Mouse (Mus musculus): Measurements from ENCODE around the gene Reep6.

Reep6 gene

DNA sequence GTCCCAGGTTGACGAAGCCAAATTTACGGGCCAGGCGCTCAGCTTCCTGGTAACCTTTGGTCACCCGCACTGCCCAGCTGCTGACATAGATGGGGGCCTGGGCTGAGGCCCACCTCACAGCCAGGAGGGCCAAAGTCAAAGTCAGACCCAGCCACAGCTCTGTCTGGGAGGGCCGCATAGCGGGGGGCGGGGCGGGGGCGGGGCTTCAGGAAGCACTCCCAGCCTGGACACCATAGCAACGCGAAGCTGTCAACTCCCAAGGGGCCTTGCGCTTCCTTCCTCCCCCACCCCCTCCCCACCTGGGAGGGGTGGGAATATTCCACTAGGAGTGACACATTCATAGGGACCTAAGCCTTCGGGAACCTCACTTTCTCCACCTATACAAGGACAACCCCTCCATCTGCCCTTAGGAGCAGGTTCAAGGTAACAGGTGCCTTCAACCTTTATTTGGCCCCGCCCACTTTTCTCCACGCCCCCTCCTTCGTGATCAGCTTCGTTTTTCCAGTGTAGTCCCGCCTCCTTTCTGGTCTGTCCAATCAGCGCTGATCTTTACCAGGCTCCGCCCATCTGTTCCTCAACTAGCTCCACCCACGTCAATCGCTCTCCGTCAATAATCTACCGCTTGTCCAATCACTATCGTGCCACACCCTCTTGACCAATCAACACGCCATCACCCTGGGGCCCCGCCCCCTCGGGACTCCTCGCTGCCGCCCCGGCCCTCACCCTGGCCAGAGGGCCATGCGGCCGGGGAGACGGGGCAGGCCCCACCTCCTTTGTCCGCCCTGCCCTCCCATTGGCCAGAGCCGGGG, at the start of gene Reep6, which contains the start of gene Pcsk4:
Gene Reep6, plus strand, starts transcription at position 681 of the 809 bp plus-strand sequence.
Gene Pcsk4, minus strand, starts transcription at position 226 of the 809 bp plus-strand sequence.
- peak; percentile 97 to 98 for DNase-seq (ENCODE audit: low spot score in 2 of 2)

DNA sequence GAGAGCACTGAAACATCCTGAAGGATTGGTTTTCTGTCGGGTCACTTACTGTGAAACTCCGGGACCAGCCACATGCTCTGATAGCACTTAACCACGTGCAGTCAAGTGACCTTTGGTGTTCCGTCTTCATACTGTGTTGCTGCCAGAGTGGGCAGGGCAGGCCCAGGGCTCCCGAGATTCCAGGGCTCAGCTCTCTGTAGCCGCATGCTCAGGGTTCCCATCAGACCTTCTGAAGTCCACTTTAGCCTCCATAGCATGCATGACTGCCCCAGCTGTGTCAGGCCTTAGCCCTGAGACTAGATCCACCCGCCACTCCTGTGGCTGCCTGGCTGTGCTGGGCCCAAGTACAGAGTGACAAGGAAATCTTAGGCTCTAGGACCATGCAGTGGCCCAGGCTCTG, 48.4 kb upstream of the Reep6 start:
- no peak for DNase-seq (ENCODE audit: low spot score in 2 of 2)

DNA sequence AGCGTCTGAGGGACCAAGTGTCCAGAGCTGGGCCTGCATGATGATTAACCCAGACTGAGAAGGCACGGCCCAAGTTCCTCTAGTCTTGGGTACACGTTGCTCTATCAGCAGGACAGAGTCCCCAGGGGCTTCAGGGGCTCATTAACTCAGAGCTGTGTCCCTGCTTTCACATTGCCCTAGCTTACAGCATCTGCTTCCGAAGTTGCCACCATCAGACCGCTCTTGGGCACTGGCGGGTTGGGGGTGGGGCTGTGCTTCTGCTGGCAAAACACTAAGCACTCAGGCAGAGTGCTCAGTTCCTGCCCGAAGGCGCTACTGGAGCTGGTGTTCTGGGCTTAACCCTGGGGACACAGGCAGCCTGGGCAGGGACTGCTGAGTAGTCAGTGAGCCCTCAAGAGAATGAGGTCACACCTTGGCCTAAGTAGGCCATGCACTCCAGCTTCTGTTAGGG, 47.8 kb upstream of the Reep6 start:
- no peak for DNase-seq (ENCODE audit: low spot score in 2 of 2)

DNA sequence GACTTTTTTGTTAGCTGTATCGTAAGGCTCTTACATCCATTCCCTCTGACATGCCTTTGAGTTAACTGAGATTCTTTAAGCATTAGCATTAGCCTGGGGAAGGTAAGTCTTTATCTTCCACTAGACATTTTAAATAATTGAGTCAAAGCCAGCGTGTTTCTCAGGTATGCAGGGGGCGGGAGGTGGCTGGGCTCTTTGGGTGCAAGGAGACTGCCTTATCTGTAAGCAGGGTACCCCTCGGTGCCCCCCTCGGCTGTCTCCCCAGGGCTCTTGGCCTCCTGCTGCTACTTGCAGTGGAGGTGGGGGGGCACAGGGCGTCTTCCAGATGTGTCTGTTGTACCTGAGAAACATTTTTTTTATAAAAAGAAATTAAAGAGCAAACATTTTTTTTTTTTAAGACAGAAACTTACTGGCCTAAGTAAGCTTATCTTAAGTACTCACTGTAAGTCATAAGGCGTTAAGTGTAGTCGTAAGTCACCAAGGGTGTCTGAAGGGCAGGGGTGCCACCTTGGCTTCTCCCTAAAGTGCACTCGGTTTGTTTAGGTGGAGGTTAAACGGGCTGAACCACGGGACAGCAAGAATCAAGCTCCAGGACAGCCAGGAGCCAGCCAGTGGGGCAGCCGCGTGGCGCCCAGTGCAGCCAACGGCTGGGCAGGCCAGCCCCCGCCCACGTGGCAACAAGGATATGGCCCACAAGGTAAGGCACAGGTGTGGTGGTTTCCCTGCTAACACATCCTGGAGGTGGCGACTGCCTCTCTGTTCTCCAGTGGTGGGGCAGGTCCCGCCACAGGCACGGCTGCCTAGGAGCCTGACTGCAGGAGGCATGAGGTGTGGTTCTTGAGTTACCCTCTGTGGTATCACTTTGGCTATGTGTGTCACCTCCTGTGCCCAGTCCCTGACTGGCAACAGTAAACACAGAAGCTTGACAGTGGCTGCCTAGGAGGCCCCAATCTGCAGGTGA, 47.0 kb upstream of the Reep6 start:
- DNase-seq (ENCODE audit: low spot score in 2 of 2) = peak in 1 of 2 experiments; percentile 47

DNA sequence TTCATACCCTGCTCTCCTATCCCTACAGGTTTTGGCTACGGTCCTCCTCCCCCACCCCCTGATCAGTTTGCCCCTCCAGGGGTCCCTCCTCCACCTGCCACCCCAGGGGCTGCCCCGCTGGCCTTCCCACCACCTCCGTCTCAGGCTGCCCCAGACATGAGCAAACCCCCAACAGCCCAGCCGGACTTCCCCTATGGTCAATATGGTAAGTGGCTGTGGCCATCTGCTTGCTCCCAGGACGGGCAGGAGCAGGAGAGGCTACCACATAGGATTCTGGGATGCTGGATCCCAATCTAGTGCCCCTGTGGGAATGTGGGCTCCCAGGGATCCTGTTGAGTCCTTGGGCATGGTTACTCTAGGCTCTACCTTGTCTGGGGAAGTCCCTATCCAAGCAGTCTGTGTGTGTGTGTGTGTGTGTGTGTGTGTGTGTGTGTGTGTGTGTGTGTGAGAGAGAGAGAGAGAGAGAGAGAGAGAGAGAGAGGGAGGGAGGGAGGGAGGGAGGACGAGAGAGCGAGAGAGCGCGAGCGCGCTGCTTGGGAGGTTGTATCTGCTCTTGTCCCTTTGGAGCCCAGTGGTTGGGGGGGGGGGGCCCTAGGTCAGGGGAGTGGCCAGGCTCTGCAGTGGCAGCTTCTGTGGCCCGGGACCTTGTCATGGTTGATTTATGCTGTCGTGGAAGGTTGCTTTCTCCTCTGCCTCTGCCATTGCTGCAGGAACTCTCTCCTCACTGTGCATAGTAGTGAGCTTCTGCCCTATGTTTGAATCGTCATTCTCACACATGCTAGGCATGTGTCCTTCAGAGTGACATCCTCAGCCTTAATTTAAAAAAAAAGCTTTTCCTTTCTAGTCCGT, 44.3 kb upstream of the Reep6 start:
- DNase-seq (ENCODE audit: low spot score in 2 of 2) = no peak

DNA sequence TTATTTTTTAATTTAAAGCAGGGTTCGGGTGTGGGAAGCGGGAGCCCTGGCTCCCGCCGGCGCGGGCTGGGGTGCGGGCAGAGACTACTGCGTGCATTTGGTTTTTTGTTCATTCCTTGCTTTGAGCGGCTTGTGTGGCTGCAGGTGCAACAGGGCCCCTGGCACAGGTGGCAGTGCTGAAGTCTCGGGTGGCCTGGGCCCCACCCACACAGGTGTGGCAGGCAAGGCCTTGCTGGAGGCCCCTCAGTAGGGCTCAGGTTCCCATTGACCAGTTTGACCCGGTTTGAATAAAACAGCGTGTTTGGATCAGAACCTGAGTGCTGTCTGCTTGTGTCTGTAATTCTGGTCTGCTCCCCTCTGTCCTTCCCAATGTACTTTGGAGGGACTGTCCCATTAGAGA, 41.7 kb upstream of the Reep6 start:
- no peak for DNase-seq (ENCODE audit: low spot score in 2 of 2)

DNA sequence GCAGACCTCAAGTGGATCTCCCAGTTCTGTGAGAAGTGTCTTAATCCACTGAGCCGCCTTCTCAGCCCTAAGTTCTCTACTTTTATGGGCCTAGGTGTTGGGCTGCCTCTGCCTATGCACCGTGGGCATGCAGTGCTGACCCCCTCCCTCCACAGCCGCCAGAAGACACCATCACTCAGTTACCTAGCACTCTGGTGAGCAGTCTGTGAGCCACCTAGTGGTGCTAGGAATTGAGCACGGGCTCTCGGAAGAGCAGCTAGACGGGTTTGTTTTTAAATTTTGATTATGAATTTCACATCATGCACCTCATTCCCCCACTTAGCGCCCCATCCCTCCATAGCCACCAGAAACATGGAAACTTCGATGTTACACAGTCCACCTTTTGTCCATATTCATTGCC, 41.1 kb upstream of the Reep6 start:
- no peak for DNase-seq (ENCODE audit: low spot score in 2 of 2)

DNA sequence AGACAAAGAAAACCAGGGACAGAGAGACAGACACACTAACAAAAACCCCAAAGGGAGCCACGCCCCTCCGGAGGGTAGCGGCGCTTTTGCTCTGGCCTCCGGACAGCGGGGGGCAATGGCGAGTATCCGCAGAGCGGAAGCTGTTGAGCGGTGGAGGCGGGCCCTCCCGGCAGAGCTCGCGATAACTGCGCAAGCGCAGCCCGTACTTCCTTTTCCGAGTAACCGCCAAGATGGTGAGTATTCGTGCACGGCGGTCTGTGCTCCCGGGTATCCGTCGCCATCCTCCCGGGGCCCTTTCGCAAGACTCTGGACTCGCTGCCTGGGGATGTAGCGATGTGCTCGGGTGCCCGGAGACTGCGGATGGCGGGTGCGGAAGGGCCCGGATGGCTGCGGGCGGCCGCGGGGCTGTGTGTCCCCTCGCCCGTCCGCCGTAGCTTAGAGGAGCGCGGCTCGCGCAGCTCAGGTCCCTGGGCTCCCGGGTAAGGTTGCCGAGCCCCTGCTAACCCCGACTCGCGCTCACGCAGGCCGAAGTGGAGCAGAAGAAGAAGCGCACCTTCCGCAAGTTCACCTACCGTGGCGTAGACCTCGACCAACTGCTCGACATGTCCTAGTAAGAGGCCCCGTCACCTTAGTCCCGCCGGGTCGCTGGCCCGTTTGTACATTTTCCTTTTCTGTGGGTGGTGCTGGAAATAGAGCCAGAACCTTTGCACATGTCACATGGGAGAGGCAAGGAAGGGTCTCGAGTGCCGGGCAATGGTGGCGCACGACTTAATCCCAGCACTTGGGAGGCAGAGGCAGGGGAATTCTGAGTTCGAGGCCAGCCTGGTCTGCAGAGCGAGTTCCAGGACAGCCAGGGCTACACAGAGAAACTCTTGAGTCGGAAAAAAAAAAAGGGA, 37.3 kb upstream of the Reep6 start, which contains the start of gene Rps15:
Gene Rps15, plus strand, starts transcription at position 203 of the 896 bp plus-strand sequence.
- peak; percentile 93 to 95 for DNase-seq (ENCODE audit: low spot score in 2 of 2)

DNA sequence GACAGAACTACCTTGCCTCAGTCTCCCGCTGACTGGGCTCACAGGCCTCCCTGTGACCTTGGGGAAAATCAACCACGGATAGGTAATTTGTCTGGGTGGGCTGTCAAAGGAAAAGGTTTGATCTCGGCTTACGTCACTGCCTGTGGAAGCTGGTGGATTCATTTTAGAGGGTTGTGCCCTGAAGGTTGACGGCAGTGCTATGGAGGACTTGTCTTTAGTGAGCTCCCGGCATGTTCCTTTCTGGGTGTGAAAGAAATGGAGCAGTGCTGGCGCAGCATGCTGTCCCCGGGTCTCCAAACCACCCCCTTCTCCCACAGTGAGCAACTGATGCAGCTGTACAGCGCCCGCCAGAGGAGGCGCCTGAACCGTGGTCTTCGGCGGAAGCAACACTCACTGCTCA, 36.4 kb upstream of the Reep6 start:
- DNase-seq (ENCODE audit: low spot score in 2 of 2) = no peak

DNA sequence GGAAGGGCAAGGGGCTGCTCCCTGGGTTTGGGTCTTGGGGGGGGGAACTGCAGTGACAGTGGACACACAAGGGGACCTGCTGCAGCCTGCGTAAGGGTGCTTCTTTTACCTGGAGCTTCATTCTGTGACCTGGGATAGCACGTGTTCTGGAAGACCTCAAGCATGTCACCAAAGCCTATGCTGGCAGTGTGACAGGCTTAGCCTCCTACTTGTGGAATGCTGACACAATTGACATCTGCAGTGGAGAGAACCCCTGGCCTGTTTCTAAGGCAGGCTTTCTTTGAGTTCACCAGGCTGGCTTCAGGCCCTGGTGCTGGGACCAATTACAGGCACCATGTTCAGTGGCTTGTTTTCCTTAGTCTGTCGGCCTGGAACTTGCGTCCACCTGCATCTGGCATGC, 35.4 kb upstream of the Reep6 start:
- DNase-seq (ENCODE audit: low spot score in 2 of 2) = no peak

DNA sequence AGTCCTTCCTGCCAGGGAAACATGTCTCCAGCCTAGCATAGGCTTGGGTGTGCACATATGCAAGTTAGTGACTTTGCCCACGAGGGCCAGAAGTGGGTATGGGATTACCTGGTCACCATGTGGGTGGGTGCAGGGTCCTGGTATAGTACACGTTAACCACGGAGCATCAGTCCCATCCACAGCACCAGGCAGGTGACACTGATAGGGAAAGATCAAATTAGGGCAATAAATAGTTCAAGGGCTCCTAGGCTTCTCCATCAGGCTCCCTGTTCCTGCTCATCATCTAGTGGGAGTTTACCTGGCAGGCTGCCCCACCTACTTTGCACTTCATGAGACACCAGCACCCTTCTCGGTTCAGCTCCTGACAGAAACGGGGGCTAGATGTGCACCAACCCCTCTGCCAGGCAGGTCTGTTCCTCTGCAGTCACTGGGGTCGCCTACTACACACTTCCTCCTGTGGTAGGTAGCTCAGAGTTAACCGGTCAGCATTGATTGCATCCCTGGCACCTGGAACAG, 34.9 kb upstream of the Reep6 start:
- DNase-seq (ENCODE audit: low spot score in 2 of 2) = no peak

DNA sequence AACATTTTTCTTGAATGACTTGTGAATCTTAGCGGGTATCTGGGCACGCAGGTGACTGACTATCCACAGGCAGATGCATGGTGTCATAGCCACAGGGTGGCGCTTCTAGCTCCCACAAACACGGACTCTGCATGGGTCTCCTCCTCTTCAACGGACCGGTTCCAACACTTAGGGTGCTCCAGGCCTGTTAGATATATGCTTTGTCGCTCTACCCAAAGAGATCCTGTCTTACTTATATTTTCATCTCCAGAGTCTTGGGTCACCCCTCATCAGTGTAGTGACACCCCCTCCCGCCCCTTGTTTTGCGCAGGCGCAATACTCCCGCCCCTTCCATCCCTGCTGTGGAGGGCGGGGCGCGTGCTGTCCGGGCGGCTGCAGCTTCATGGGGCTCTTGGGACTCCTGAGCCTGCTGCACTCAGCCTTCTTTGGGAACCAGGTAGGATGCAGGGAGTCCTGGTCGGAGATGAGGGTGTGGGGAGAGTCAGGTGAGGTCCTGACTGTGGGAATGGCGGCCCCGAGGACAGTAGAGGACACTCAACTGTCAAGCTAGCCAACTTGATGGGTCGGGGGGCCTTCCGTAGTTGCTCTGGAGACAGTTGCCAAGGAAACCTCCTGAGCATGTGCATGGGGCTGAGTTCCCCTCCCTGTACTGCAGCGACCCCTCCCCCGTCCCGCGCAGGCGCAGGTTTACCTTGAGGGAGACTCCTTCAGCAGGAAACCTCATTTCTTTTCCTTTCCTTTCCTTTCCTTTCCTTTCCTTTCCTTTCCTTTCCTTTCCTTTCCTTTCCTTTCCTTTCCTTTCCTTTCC, 33.9 kb upstream of the Reep6 start, which contains the start of gene Apc2:
Gene Apc2, plus strand, starts transcription at position 360 of the 808 bp plus-strand sequence.
- DNase-seq (ENCODE audit: low spot score in 2 of 2) = peak in 1 of 2 experiments; percentile 64

DNA sequence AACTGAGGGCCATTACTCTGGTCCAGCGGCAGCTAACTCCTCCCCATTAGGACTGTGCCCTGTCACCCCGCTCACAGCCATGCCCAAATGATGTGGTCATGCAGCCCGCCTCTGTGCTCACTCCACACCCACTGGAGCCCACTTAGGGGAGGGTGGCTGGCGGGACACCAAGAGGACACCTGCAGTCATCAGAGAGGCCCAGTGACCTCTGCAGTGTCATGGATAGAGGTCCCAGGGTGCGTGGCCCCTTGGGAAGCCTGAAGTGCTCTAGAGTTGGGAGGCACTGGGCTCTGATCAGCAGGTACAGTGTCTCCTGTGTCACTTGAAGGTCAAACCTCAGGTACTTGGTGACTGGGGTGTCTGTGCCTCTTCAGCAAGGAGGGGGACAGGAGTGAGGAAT, 32.9 kb upstream of the Reep6 start:
- DNase-seq (ENCODE audit: low spot score in 2 of 2) = no peak

DNA sequence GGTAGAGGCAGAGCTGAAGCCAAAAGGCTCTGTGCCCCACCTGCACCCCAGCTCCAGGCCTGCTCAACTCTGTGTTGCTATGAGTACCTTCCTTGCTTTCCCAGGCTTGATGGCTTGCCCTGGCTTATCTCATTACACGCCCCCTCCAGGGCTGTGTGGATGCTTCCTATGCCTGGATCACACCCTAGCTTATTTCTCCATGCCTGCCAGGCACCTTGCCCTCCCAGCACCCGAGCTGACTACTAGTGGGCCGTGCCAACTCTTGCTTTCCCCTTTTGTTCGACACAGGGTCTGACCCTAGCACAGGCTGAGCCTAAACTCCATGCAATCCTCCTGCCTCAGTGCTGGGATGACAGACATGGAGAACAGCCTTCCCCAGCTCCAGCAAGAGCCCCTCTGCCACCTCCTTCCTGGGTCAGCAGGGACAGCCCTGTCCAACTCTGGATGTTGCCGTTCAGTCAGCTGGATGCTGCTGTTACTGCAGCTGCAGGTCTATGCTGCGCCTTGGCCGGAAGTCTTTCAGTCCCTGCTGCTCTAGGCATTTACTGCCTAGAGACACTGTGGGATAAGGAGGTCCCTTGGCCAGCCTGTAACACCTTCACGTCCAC, 32.1 kb upstream of the Reep6 start:
- no peak for DNase-seq (ENCODE audit: low spot score in 2 of 2)

DNA sequence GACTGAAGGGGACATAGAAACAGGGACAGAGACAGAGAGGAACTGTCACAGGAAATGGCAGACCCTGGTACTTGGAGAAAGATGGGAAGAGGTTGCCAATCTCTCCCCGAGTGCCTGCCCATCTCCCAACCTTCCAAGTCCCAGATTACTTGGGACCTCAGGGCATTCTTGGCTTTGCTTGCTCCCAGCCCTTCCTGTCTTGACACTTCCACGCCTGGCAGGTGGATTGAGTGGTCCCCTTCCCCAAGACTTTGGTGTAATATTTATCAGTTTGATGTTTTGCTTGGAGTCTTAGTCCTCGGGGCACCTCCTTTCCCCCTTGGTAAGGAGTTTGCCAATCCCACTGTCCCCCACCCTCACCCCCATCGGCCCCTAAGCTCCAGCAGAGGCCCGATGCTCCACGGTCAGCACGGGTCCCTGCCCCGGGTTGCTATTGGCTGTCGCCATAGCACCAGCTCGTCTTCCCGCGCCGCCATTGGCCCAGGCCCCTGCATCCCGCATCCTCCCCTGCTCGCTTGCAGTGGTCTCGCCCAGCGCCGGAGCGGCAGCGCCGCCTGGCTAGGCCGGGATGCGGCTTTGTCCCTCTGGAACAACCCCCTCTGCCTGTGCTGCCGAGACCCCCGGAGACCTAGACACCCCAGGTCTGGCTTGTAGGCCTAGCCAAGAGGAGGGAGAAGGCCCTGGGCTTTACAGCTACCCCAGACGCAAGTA, 31.0 kb upstream of the Reep6 start:
- no peak for DNase-seq (ENCODE audit: low spot score in 2 of 2)

DNA sequence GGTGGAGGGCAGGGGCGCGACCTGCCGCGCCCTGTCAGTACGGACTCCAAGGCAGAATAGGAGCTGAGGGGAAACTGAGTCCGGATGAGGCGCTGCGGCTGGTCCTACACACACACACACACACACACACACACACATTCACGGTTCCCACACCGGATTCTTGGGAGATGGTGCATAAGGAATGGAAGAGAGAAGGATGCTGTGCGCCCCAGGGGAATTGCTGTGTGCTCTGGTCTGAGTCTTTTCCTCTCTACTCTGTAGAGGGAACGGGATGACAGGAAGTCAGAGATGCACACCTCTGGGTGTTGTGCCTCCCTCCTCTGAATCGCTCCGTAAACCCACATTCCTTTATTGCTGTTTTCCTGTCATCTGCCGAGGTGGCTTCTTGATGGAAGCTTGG, 30.5 kb upstream of the Reep6 start:
- no peak for DNase-seq (ENCODE audit: low spot score in 2 of 2)

DNA sequence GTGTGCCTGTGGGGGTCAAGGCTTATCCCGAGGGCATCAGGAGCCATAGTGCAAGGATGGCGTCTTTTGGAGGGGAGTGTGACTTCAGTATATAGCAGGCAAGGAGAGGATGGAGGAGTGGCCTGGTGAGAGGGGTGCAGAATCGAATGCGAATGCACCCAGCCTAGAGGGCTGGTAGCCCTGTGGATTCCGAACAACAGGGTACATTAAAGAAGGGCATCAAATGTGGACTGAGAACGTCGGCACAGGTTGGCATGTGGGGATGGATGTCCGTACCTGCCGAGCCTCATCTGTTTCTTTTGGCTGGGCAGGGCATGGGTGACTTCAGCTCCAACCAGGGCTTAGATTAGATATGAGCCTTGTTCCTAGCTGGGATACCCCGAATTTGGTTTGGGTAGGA, 29.9 kb upstream of the Reep6 start:
- DNase-seq (ENCODE audit: low spot score in 2 of 2) = no peak

DNA sequence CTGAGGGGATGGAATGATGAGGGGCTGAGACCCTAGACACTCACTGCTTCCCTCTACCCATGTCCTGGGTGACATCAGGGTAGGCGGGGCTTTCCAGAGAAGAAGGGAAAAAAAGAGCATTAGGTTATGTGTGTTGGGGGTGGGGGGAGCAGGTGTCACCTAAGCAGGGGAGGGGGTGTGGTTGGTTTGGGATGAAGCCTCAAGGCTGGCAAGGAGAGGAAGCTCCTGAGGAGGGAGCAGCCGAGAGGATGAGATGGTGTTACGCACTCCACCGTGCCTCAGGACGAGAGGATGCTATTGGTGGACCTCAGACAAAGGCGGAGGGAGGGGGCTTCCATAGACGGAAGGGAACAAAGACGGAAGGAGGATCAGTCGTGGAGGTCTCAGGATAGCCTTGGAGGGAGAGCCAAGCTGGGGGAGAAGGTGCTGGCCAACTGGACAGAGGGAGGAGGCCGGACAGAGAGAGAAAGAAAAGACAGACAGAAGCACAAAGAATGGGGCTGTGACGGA, 29.0 kb upstream of the Reep6 start:
- DNase-seq (ENCODE audit: low spot score in 2 of 2) = no peak
